Mouse (Mus musculus): ENCODE measurements around the gene Itih2. TPM values are rescaled to one million over a fixed set of nuclear protein-coding genes. Genes with fewer than 3 reads are reported as not detected.

The Itih2 gene
- total and polyA plus RNA-seq, 2 experiments from 2014 or later: 0.42 to 1.1 TPM

DNA sequence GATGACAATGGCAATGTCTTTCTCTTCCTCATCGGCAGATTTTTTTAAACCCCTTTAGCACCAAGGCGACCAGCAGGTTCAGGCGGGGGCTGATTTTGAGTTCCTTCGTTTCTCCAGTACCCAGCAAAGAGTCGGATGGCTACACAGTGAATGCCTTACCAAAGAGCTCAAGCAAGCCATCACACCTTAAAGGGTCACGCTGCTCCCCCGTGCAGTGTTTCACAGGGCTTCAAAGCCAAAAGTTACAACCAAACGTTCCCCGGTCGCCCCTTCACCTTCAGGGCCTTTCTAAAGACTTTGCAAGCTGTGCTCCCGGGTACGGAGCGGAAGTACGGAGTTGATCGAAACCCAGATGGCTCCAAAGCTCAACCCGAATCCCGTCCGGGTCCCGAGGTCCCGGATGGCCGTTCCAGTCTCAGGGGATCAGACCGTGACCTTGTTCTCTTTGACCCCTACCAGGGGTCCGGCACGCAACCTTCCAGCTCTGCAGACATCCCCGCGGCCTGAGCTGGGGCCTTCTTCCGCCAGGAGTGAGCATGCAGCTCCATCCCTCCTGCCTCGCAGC is 51.4 kb downstream of the Itih2 start:
- Histone ChIP-seq H3K27me3 (ENCODE audit: control insufficient read depth, insufficient read depth, low read length) (no peaks in the 10 kb centered on the region), H3K4me1 (ENCODE audit: control insufficient read depth, insufficient read depth) (peaks cover 25% of the 10 kb centered on the region), H3K4me3 (ENCODE audit: low read depth, low read length) (peak overlapping the region; percentile 92), H3K9ac (replicated peaks; ENCODE audit: low read depth, low read length) (peak overlapping the region; percentile 99), H3K4me2 (ENCODE audit: low read depth, low read length) (peak overlapping the region; percentile 72), H3K36me3 (replicated peaks; ENCODE audit: control insufficient read depth, insufficient read depth, low read length) (no peaks in the 10 kb centered on the region; the same call in 1 of the 2 replicates), H3K27ac (ENCODE audit: low read depth) (peak overlapping the region; percentile 98), H3K9me3 (replicated peaks; ENCODE audit: control insufficient read depth, low read length) (no peaks in the 10 kb centered on the region)
- ATAC-seq (ENCODE audit: insufficient read depth, low read depth) (peak; percentile 71), DNase-seq (ENCODE audit: low spot score) (no peak)
- TF ChIP-seq CTCF (IDR thresholded peaks at IDR 0.05; ENCODE audit: low read depth) (no peak), EP300 (IDR thresholded peaks at IDR 0.05; ENCODE audit: low read depth) (no peak)
- 1% methylated on average over 28 of the region's 28 CpGs for whole genome bisulfite sequencing

DNA sequence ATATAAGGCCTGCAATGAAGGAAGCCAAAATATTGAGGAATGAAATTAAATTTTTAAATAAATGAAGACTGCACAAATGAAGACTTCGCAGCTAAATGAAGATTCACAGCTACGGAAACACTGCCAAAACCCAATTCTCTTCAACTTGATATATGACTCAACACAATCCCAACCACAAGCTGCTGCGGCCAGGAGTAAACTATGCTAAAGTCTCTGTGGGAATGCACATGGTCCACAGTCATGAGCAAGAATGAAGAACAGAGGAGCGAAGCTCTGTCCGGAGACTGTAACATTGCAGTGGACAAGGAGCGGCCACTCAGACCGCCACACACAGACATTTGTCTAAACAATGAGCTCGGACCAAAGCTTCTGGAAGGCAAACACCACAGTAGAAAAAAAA is 54.5 kb downstream of the Itih2 start:
- Histone ChIP-seq H3K4me2 (ENCODE audit: low read depth, low read length) (peak overlapping the region; percentile 72), H3K27ac (ENCODE audit: low read depth) (no peak overlapping the region), H3K27me3 (ENCODE audit: control insufficient read depth, insufficient read depth, low read length) (no peaks in the 10 kb centered on the region), H3K9me3 (replicated peaks; ENCODE audit: control insufficient read depth, low read length) (no peaks in the 10 kb centered on the region), H3K36me3 (replicated peaks; ENCODE audit: control insufficient read depth, insufficient read depth, low read length) (peaks cover 4% of the 10 kb centered on the region; the same call in 1 of the 2 replicates), H3K4me3 (ENCODE audit: low read depth, low read length) (peak overlapping the region; percentile 92), H3K4me1 (ENCODE audit: control insufficient read depth, insufficient read depth) (peaks cover 34% of the 10 kb centered on the region), H3K9ac (replicated peaks; ENCODE audit: low read depth, low read length) (peak overlapping the region; percentile 39)
- WGBS: 43% methylated on average over 8 of the region's 8 CpGs
- TF ChIP-seq EP300 (IDR thresholded peaks at IDR 0.05; ENCODE audit: low read depth) (no peak), CTCF (IDR thresholded peaks at IDR 0.05; ENCODE audit: low read depth) (no peak)
- ATAC-seq (ENCODE audit: insufficient read depth, low read depth) (no peak), DNase-seq (ENCODE audit: low spot score) (no peak)

DNA sequence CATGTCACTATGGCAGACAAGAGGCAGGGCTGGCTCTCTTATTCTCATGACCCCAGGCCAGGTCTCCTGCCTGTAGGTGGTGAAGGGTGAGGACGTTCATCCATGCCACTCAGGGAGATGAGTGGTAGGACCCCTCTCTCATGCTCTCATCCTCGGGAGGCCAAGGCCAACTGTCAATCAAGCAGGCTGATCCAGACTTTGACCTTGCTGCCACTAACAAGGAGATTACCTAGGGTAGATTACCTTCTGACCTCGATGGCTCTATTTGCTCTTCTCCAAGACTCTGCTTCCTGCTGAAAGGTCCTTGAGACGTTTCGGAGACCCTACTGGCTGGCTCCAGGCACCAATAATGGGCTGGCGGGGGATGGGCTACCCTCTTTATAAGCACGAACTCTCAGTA is 56.7 kb downstream of the Itih2 start:
- no peak overlapping the region for H3K4me3 ChIP-seq (ENCODE audit: low read depth, low read length)
- DNase-seq (ENCODE audit: low spot score) (no peak), ATAC-seq (ENCODE audit: insufficient read depth, low read depth) (no peak)
- no peaks in the 10 kb centered on the region for H3K9me3 ChIP-seq (replicated peaks; ENCODE audit: control insufficient read depth, low read length)
- TF ChIP-seq CTCF (IDR thresholded peaks at IDR 0.05; ENCODE audit: low read depth) (no peak), EP300 (IDR thresholded peaks at IDR 0.05; ENCODE audit: low read depth) (no peak)
- H3K4me1 ChIP-seq (ENCODE audit: control insufficient read depth, insufficient read depth): peaks cover 30% of the 10 kb centered on the region
- H3K27me3 ChIP-seq (ENCODE audit: control insufficient read depth, insufficient read depth, low read length): no peaks in the 10 kb centered on the region
- peaks cover 5% of the 10 kb centered on the region; the same call in 1 of the 2 replicates for H3K36me3 ChIP-seq (replicated peaks; ENCODE audit: control insufficient read depth, insufficient read depth, low read length)
- H3K27ac ChIP-seq (ENCODE audit: low read depth): no peak overlapping the region
- H3K9ac ChIP-seq (replicated peaks; ENCODE audit: low read depth, low read length): 0 out of 2 replicates have a peak overlapping the region, but pooled peaks have one; percentile 16
- 0 out of 2 replicates have a peak overlapping the region, but pooled peaks have one; percentile 19 for H3K4me2 ChIP-seq (ENCODE audit: low read depth, low read length)
- 58% methylated on average over 7 of the region's 7 CpGs for WGBS

DNA sequence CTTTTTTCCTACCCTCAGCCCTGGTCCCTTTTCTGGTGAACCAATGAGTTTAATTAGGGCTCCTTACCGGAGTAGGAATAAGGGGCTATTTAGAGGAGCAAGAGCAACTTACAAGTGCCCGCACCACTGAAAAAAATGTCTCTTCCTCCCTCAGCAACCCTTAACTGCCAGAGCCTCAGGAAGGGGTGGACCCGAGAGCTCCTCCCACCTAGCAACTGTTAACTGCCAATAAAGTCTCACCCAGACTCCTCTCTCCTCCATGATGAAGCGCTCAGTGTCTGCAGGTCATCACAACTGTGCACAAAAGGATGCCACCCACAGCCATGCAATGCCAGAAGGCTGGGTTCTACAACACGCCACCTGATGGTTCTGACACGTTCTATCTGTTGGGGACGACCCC is 59.4 kb downstream of the Itih2 start:
- Histone ChIP-seq H3K36me3 (replicated peaks; ENCODE audit: control insufficient read depth, insufficient read depth, low read length) (peaks cover 26% of the 10 kb centered on the region), H3K4me2 (ENCODE audit: low read depth, low read length) (no peak overlapping the region), H3K27me3 (ENCODE audit: control insufficient read depth, insufficient read depth, low read length) (no peaks in the 10 kb centered on the region), H3K9ac (replicated peaks; ENCODE audit: low read depth, low read length) (no peak overlapping the region), H3K4me1 (ENCODE audit: control insufficient read depth, insufficient read depth) (peaks cover 20% of the 10 kb centered on the region), H3K4me3 (ENCODE audit: low read depth, low read length) (no peak overlapping the region), H3K27ac (ENCODE audit: low read depth) (no peak overlapping the region), H3K9me3 (replicated peaks; ENCODE audit: control insufficient read depth, low read length) (no peaks in the 10 kb centered on the region)
- ATAC-seq (ENCODE audit: insufficient read depth, low read depth): no peak
- 59% methylated on average over 7 of the region's 7 CpGs for WGBS
- DNase-seq (ENCODE audit: low spot score): no peak
- TF ChIP-seq CTCF (IDR thresholded peaks at IDR 0.05; ENCODE audit: low read depth): no peak
- no peak for TF ChIP-seq EP300 (IDR thresholded peaks at IDR 0.05; ENCODE audit: low read depth)

DNA sequence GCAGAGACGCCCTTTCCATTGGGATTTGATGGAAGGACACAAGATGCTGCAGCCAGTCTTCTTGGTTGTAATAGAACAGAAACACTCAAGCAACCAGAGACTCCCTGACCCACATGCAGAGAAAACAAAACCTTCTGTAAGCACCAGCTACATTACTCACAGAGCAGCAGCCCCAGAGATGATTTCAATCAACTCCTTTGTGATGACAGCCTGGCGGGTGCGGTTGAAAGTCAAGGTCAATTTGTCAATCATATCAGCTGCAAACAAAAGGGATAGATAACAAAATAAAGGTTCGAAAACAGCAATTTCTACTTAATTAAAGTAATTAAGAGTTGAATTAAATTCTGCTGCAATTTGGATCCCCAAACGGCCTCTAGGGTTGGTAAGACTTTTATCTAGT is 72.4 kb downstream of the Itih2 start:
- ATAC-seq (ENCODE audit: insufficient read depth, low read depth) (no peak), DNase-seq (ENCODE audit: low spot score) (no peak)
- Histone ChIP-seq H3K36me3 (replicated peaks; ENCODE audit: control insufficient read depth, insufficient read depth, low read length) (peaks cover 89% of the 10 kb centered on the region), H3K27me3 (ENCODE audit: control insufficient read depth, insufficient read depth, low read length) (no peaks in the 10 kb centered on the region), H3K27ac (ENCODE audit: low read depth) (no peak overlapping the region), H3K9me3 (replicated peaks; ENCODE audit: control insufficient read depth, low read length) (no peaks in the 10 kb centered on the region), H3K4me2 (ENCODE audit: low read depth, low read length) (no peak overlapping the region), H3K4me3 (ENCODE audit: low read depth, low read length) (no peak overlapping the region), H3K4me1 (ENCODE audit: control insufficient read depth, insufficient read depth) (no peaks in the 10 kb centered on the region), H3K9ac (replicated peaks; ENCODE audit: low read depth, low read length) (no peak overlapping the region)
- TF ChIP-seq EP300 (IDR thresholded peaks at IDR 0.05; ENCODE audit: low read depth): no peak
- 66% methylated on average over 5 of the region's 5 CpGs for WGBS

DNA sequence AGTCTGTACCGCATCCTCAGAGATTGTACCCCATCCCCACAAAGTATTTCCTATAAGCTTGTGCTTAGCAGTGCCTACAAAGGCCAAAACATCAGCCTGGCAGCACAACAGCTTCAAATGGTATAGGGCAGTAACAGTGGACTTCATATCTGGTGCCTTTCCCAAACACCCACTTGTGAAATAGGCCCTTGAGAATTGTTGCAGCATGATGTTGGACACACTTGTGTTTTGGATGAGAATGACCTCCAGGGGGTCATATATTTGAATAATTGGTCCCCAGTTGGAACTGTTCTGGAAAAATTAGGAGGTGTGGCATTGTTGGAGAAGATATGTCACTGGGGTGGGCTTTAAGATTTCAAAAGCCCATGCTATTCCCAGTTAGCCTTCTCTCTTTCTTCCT is 79.2 kb downstream of the Itih2 start:
- TF ChIP-seq CTCF (IDR thresholded peaks at IDR 0.05; ENCODE audit: low read depth) (no peak), EP300 (IDR thresholded peaks at IDR 0.05; ENCODE audit: low read depth) (no peak)
- H3K4me2 ChIP-seq (ENCODE audit: low read depth, low read length): no peak overlapping the region
- 71% methylated on average over 1 of the region's 1 CpGs for WGBS

More for the DNA sequence above, 79.2 kb downstream of the Itih2 start:
- peaks cover 8% of the 10 kb centered on the region; the same call in 1 of the 2 replicates for H3K4me1 ChIP-seq (ENCODE audit: control insufficient read depth, insufficient read depth)
- H3K27ac ChIP-seq (ENCODE audit: low read depth): no peak overlapping the region
- peaks cover 33% of the 10 kb centered on the region for H3K36me3 ChIP-seq (replicated peaks; ENCODE audit: control insufficient read depth, insufficient read depth, low read length)
- H3K4me3 ChIP-seq (ENCODE audit: low read depth, low read length): no peak overlapping the region
- no peak overlapping the region for H3K9ac ChIP-seq (replicated peaks; ENCODE audit: low read depth, low read length)
- no peak for ATAC-seq (ENCODE audit: insufficient read depth, low read depth)
- H3K27me3 ChIP-seq (ENCODE audit: control insufficient read depth, insufficient read depth, low read length): no peaks in the 10 kb centered on the region
- no peaks in the 10 kb centered on the region for H3K9me3 ChIP-seq (replicated peaks; ENCODE audit: control insufficient read depth, low read length)
- no peak for DNase-seq (ENCODE audit: low spot score)
